Mouse (Mus musculus) small intestine, adult 10 weeks (tissue): ENCODE results near the gene Zfp217. TPM values are rescaled to one million over a fixed set of nuclear protein-coding genes. Genes with fewer than 3 reads are reported as not detected.

Source experiments
- polyA plus RNA-seq: library from polyadenylated mRNA; stranded (reverse); fragments of 350-450 nt; fragmentation: Illumina TruSeq; extraction: RNeasy Lipid Tissue Mini Kit (QIAGEN cat#74804); gene quantifications from one replicate; pipeline ENCODE4 v1.2.3, GENCODE M21; 2014; ENCODE audit warnings: low replicate concordance

The Zfp217 gene
- 13.1 TPM for polyA plus RNA-seq

DNA sequence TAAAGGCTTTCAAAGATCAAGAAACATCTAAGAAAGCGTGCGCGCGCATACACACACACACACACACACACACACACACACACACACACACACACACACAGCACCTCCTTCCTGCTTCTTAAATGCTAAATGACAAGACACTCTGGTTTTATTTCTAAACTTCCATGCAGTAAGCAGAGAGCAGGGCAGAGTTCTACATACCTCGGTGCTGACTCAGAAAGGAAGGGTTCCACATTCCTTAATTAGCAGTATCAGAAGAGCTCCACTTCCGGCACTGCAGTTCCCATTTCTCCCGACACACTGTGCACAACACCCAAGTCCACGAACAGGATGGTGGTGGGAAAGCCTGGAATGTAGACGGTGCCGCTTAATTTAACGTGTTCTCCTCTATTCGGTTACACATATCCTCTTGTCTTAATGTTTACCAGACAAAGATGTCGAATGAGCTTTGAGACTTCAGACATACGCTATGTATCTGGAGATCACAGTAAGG lies at the start of gene Zfp217:
Zfp217 (minus strand) TSS at position 443 of the 493 bp plus-strand sequence.

